Mouse (Mus musculus) thymus, adult 2 months (tissue): Measurements from ENCODE around the gene Fam214b.

ENCODE experiments used
- CTCF ChIP-seq: fragments of 200-500 bp; IDR thresholded peaks from 2 replicates; pipeline ENCODE4 v1.5.1; 2012; ENCODE audit warnings: mild to moderate bottlenecking, control low read depth, low read length, moderate library complexity, borderline replicate concordance; ENCODE audit not compliant: control insufficient read depth, poor library complexity, insufficient read depth; ENCODE audit errors: extremely low read depth
- POLR2A ChIP-seq: fragments of 200-500 bp; IDR thresholded peaks from 2 replicates; pipeline ENCODE4 v1.6.1; 2012; ENCODE audit warnings: mild to moderate bottlenecking, low read length, control low read depth, moderate library complexity; ENCODE audit not compliant: control insufficient read depth, poor library complexity, insufficient read depth; ENCODE audit errors: extremely low read depth

GRCm38 (mm10) chr4:43025084-43025960 is 20.7 kb downstream of the Fam214b start, which contains the start of gene Pigo:
- TF ChIP-seq CTCF (peak; percentile 90), POLR2A (no peak)
